Mouse (Mus musculus) adrenal gland, postnatal 14 days (tissue): ENCODE measurements at regions not wholly inside any gene's neighbourhood (a gene's known extent, or its start where the extent isn't known, plus 50 kb on each side); places are given as distances from the start of the nearest gene placed in this dataset.
"Not testable (repeated sequence)": the region's sequence is repeated elsewhere in the genome, so short reads cannot be mapped to it uniquely, and the experiment has no call there.

Experiments used
- DNase-seq: peaks from one replicate; pipeline ENCODE4 v3.0.0; 2021; ENCODE audit warnings: mixed read lengths

- DNase-seq, result no peak
Measured at GRCm38 (mm10) chr16:93338806-93339205, 265.1 kb downstream of the Setd4 start.

GRCm38 (mm10) chr16:93335322-93336111 is 268.3 kb downstream of the Setd4 start:
- no peak for DNase-seq

- DNase-seq, result no peak
Measured at GRCm38 (mm10) chr16:93333654-93334053, 270.2 kb downstream of the Setd4 start.

- no peak for DNase-seq
Measured at GRCm38 (mm10) chr16:93328680-93329395, 275.0 kb downstream of the Setd4 start.

- peak; percentile 53 for DNase-seq
Measured at GRCm38 (mm10) chr16:93324911-93325310, 279.0 kb downstream of the Setd4 start.

DNA sequence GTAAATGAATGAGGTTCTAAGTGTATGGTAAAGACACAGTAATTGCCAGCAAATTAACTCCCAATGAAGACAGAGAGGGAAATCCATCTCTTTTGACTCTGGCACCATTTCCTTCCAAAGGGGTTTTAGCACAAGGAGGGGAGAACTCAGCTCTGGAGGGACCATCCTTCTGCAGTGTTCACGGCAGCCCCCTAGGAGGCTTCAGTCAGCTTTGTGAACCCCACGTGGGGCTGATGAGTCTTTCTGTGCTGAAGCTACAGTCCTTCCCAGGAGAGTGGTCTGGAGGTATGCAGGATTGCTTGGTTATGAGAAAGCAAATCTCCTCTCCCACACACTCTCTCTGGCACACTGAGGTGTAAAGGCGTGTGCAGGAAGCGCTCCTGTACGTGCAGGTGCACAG is 280.7 kb downstream of the Setd4 start:
- DNase-seq, result no peak

GRCm38 (mm10) chr16:93319581-93319980 is 284.3 kb downstream of the Setd4 start:
- no peak for DNase-seq

DNA sequence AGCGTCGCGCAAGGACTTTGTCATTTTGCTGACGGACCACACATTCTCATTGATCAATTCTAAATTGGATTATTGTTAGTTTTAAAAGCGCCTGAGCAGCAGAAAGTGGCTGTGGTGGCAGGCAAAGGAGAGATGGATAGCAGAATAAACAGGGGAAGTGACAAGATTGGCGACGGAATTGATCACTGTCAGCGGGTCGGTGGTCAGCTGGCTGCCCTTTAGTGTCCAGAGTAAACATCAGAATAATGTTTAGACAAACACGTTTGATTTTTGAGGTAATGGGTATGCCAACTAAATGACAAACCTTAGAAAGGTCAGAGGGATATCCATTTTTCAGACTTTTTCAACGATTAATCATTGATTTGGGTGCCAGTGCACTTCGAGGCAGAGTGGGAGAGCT is 292.2 kb downstream of the Setd4 start:
- no peak for DNase-seq

GRCm38 (mm10) chr16:93308666-93309360 is 295.1 kb downstream of the Setd4 start:
- DNase-seq, result no peak

GRCm38 (mm10) chr16:93306951-93307350 is 296.9 kb downstream of the Setd4 start:
- no peak for DNase-seq

DNA sequence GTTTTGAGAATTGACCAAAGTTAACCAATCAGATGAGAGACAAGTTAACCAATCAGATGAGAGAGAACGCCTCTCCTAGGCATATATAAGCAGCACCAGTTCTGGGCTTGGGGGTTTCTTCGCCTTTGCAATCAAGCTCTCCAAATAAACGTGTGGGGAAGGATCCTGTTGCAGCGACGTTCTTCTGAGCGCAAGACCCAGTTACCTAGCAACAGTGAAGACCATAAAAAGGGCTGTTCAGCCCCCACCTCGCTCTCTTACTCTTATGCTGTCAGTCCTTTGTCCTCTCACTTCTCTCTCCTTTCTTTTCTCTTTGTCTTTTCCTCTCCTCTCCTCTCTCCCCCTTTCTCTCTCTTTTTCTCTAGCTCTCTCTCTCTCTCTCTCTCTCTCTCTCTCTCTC is 297.7 kb downstream of the Setd4 start:
- not testable (repeated sequence) for DNase-seq

DNA sequence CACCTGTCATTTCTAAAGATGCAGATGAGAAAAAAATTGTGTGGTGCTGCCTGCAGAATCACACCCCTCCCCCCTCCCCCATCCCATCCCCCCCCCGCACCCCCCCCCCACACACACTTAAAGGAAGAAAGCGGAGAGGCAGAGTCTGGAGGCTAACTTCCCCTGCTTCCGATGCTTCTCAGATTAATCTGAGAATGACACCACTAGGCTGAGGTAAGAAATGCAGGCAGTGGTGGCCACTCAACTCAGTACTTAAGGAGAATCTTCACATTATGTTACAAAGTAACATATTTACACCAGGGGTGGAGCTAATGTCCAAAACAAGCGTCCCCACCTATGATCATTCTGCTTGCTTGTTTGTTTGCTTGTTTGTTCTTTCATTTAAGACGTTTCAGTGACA is 309.4 kb downstream of the Setd4 start:
- DNase-seq, result no peak

DNA sequence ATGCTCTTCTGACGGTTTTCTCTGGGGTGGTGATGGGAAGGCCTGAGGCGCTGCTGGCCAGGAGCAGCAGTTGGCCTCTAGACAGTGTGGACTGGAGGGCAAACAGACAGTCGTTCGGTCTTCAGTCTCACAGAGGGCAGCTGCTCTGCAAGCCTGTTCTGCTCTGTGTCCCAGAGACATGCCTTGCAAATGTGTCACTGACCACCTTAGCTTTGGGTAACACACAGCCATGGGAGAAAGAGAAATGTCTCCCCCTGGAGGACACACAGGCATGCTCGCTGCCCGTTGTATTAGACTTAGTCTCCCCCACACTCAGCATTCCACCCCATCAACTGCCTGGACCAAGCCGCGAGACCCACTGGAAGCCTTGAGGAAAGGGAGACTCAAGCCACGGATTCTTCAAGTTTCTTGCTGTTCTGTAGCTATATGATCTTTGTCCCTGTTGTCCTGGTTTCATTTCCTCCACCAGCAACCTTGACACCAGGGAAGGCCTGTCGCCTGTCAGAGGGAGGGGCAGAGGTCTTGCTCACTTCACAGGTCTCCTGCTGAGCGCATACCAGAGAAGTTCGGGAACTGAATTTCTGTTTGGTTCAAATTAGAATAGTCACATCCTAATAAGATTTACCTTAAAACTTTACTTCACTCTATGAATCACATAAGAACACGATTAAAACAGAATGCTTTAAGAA is 310.8 kb downstream of the Setd4 start:
- DNase-seq, result peak; percentile 83

DNA sequence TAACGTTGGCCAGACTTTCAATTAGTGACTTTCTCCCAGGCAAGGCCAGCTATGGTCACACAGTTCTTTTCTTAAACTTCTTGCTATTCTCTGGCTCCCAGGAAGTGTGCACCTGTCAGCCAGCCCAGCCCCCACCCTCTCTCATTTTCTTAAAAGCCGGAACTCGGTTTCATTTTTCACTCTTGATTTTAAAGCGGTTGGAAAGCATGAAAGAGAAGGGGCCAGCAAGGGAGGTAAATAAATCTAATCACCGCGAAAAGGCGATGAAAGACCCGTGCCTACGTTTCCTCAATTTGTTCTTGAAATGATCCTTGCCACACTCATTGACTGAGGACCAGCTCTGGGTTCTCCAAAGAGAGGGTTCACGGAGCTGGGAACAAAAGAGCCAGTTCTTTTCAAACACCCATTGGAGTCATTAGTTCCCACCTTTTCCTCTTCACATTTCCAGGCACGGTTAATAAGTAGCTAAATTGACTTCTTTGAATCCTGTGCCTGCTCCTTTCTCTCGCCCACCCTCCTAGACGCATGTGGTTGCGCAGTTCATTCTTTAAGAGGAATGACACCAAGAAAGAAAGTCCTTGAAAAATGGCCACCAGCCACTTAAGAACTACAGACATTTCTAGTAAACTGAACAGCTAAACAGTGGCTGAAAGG is 311.6 kb downstream of the Setd4 start:
- no peak for DNase-seq

- DNase-seq, result no peak
Measured at GRCm38 (mm10) chr16:93288036-93288435, 315.8 kb downstream of the Setd4 start.

DNA sequence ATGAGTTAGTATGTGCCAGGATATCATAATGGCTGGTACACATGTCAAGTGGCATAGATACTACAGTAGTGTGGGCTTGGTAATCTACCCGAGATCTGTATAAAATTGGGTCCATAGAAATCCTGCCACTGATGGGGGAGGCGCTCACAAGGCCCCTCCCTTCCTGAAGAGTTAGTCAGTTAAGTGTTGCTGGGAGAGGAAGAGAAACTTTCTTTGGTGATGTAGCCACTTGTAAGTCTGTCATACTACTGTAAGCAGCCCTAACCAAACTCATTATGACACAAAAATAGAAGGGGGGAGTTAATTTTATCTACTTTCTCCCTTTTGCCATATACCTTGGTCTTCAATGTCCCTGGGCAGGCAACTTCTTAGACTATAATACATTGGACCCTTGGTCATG is 316.3 kb downstream of the Setd4 start:
- DNase-seq, result no peak

- no peak for DNase-seq
Measured at GRCm38 (mm10) chr16:93286816-93287215, 317.0 kb downstream of the Setd4 start.

- DNase-seq, result no peak
Measured at GRCm38 (mm10) chr16:93285191-93285590, 318.7 kb downstream of the Setd4 start.

DNA sequence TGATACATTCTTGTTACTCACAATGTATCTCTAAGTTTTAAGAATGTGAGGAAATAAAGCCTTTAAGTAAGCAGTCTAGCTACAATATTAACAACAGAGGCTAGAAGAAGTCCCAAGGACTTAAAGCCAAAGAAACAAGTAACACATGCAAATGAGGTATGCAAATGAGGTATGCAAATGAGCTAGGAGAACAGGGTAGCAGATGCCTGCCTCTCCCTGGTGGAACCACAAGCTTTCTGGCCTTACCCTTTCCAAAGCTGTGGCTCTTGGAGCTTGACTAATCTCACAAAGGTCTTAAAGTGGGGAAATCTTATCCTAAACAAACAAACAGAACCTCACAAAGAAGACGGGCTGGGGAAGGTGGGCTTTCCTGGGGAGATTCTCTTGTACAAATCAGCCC is 322.1 kb downstream of the Setd4 start:
- DNase-seq, result no peak

GRCm38 (mm10) chr16:93272636-93273035 is 331.2 kb downstream of the Setd4 start:
- DNase-seq, result no peak

DNA sequence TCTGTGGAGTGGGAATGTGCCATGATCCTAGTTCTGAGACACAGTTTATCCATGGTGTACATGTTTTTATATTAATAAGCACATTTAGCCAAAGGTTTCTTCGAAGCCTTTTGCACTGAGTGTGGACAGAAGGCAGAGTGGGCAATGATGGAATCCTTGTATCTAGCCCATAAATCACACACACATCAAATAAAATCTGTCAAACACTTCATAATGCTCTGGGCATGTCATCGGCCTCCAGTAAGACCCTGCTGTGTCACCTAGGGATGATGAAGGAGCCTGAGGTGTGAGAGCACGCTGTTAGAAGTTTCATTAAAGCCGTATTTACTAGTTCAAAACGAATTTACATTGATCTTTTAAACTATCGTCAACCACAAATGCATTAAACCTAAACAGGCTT is 331.7 kb downstream of the Setd4 start:
- DNase-seq, result no peak

GRCm38 (mm10) chr16:93264061-93264585 is 339.7 kb downstream of the Setd4 start:
- no peak for DNase-seq
